Mouse (Mus musculus) embryo, embryonic 9.5 days (tissue): Measurements from ENCODE around the gene Rab22a.

Source experiments
- DNase-seq: peaks from one replicate; pipeline ENCODE4 v3.0.0-alpha.2; 2017; ENCODE audit errors: extremely low spot score

The Rab22a gene

GRCm38 (mm10) chr2:173722251-173722857 is 62.8 kb downstream of the Rab22a start:
- no peak for DNase-seq

- peak; percentile 31 for DNase-seq
Measured at GRCm38 (mm10) chr2:173724382-173724781, 64.8 kb downstream of the Rab22a start.

DNA sequence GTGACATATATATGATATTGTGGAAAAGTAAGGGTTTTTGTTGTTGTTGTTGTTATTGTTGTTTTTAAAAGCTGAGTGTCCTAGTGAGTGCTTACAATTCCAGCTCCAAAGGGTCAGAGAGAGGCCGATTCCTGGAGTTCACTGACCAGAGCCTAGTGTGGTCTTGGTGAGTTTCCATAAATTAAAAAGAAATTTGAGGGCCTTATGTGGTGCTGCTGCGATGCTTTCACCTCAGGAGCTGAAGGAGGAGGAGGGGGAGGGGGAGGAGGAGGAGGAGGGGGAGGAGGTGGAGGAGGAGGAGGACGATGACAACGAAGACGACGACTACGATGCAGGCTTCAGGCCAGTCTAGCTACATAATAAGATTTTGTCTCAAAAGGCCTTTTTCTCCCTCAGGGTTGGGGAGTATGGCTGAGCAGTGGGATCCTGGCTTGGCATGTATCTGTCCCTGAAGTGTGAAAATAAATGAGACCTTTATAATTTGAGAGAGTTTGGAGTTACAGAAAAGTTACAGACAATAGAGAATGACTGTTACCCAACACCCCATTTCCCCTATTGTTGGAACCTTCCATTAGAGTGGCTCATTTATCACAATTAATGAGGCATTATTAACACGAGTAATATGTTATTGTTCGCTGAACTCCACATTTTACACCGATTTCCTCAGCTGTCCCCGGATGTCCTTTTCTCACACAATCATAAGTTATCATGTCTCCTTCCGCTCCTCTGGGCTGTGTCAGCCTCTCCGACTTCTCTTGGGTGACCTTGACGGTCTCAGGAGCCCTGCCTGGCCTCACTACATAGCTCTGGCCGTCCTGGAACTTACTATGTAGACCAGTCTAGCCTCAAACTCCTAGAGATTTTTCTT is 65.6 kb downstream of the Rab22a start:
- DNase-seq, result peak; percentile 22

DNA sequence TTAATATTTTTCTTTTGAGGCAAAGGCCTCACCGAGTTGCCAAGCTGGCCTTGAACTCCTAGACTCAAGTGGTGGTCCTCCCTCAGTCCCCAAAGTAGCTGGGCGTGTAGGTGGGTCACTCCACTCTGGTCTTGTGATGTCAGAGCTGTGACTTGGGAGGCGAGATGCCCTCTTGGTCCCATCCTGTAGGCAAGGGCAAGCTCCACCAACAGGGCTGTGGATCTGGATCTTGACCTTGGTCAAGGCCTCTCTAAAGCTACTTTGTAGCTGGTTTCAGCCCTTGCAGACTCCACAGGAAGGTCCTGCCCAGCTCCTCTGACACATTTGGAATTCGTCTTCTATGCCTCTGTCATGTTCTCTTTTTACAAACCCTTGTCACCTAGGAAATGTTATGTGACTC is 66.3 kb downstream of the Rab22a start:
- DNase-seq, result no peak

DNA sequence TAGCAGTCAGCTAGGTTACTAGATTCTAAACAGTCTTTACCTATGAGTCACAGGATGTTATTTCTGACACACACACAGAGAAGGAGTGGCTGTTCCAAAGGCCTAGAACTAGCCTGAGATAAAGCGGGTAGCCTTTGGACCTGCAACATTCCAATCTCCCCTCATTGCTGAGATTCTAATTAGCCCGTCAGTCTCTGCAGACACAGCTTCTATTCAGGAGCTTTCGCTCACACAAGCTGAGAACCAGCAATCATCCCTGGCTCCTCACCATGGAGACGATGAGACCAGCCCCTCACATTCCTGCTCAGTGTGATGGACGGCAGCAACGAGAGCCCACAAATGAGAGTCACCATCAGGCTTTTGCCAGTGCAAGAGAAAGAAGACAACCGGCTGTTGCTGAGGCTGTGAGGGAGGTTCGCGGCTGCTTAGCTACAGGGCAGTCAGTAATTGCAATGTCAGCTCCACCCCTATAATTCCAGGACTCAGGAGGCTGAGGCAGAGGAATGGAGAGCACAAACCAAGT is 70.9 kb downstream of the Rab22a start:
- DNase-seq, result peak; percentile 70

DNA sequence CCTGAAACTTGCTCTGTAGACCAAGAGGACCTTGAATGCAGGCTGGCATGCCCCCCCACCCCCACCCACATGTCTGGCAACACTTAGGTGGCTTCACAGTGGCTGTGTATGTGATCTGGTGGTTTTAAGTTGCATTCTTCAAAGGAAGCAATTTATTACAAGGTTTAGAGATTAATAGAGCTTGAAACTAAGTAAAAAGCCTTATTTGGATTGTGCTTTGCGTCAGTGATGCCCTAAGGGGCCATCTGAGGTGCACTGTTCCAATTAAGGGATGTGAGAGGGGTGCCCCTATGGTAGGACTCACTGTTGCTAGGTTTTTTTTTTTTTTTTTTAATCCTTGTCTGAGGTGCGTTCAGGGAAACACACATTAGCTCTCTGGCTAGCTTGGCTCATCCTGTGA is 74.9 kb downstream of the Rab22a start:
- DNase-seq, result no peak

DNA sequence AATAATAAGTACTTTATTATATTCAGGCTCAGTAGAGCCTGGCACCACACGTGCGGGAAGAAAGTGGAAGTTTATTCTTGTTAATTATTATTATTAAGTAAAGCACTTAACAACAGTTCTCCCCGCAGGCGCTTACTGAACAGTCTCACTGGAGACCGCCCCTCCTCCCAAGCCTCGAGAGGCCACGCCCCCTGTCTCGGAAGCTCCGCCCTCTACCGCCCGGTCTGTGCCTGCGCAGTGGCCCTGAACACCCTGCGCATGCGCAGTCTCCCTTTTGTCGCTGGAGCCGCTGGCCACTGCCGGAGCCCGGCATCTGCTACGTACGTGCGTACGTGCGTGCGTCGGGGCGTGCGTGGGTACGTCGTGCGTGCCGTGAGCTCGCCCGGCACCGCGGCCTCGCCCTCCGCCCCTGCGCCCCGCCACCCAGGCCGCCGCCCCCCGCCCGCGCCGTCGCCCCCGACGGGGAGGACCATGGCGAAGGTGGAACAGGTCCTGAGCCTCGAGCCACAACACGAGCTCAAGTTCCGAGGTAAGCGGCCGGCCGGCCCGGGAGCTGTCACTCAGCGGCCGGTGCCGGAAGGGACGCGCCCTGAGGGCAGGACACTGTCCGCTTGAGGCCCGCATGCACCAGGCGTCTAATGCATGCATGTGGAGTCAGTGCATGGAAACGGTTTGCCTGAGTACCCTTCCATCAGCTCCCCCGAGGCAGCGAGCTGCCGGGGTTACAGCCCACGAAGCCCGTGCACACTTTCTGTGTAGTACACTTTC is 77.8 kb downstream of the Rab22a start, which contains the start of gene Vapb:
Vapb (plus strand) TSS at position 290 of the 768 bp plus-strand sequence.
- DNase-seq, result peak; percentile 99

GRCm38 (mm10) chr2:173738232-173738631 is 78.7 kb downstream of the Rab22a start:
- no peak for DNase-seq

- no peak for DNase-seq
Measured at GRCm38 (mm10) chr2:173739107-173739506, 79.5 kb downstream of the Rab22a start.

DNA sequence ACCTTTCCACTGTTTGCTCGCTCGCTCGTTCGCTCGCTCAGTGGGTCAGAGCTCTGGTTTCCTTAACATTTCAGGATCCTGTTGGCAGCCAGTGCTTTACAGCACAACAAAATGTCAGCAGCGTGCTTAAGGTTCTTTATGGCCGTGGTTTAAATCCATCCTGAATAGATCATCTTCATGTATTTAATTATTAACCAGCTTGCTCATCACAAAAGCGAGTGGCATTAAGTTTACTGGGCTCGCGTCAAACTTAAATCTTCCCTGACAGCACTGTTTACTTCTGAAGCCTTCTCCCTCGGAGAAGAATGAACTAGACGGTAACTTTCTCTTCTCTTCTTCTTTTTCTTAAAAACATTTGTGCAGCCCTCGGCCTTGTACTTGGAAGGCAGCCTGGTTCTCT is 82.5 kb downstream of the Rab22a start:
- DNase-seq, result no peak

GRCm38 (mm10) chr2:173742744-173743143 is 83.2 kb downstream of the Rab22a start:
- no peak for DNase-seq

DNA sequence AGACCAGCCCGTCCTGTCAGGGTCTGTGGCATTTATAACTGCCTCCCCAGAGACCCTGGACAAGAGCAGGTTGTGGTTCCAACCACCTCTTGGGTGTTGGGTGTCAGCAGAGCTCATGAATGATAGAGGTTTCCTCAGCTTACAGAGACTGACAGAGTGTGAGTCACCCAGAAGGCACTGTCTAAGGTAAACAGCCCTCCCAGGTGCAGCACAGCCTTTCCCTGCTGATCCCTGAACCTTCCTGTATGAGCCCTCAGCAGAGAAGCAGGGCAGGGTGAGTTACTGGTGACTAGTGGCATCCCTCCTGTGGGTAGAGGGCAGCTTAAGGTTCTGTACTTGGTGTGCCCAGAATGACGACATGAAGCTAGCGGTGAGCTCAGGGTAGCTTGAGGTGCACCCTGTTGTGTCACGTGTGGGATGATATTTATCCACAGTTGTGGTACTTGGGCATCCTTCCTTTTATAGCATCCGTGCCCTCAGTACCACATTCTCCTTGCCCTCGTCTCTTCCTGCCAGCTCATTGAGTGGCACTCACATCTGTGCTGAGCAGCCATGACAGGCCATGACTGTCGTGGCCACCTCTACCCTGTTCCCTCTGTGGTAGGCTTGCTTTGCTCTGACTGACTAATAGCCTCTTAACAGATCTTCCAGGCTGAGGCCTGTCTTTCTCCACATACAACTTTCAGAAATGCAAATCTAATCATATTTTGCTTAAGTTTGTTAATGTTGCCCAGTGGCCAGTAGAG is 84.7 kb downstream of the Rab22a start:
- no peak for DNase-seq

- no peak for DNase-seq
Measured at GRCm38 (mm10) chr2:173748961-173749659, 89.5 kb downstream of the Rab22a start.

- no peak for DNase-seq
Measured at GRCm38 (mm10) chr2:173755433-173756144, 96.0 kb downstream of the Rab22a start.
